Mouse (Mus musculus): Measurements from ENCODE around the gene Smyd5. TPM values are rescaled to one million over a fixed set of nuclear protein-coding genes. Genes with fewer than 3 reads are reported as not detected.

The Smyd5 gene
- 34.8 and 36.3 TPM in 2 replicates for polyA plus RNA-seq (2011; ENCODE audit: insufficient read length, low read depth, missing spikeins)

GRCm38 (mm10) chr6:85431842-85432431 lies at the start of gene Smyd5:
TSS of gene Smyd5 (plus strand) at chr6:85431989.
- Histone ChIP-seq H3K4me1 (ENCODE audit: control insufficient read depth, insufficient read depth, low read length) (peaks cover 9% of the 10 kb centered on the region), H3K4me3 (ENCODE audit: insufficient read depth, low read length) (peak within 1 kb of the TSS; percentile 90), H3K27ac (ENCODE audit: insufficient read depth, low read length) (no peak within 1 kb of the TSS)
- TF ChIP-seq POLR2A (IDR thresholded peaks at IDR 0.05; ENCODE audit: low read depth, low read length): peak; percentile 72
- TF ChIP-seq CTCF (IDR thresholded peaks at IDR 0.05; ENCODE audit: borderline replicate concordance, insufficient read depth, low read length): no peak

DNA sequence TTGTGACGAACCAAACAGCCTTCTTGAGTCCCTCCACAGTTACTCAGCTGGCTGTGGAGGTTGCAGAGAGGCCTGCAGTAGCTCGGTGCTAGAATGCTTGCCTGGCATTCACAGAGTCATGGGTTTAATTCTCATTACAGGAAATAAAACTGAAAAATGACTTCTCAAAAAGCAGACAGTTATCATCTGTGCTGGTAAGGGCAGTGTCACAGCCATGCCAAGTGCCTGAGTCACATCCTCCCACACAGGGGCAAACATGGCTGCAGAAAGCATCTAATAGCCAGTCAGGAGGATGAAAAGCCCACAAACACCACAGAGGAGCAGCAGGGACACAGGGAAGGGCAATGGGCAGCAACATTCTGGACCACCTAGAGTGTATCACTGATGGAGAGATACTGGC lies 49.0 kb upstream of the Smyd5 start:
- Histone ChIP-seq H3K4me1 (ENCODE audit: control insufficient read depth, insufficient read depth, low read length) (peaks cover 9% of the 10 kb centered on the region), H3K27ac (ENCODE audit: insufficient read depth, low read length) (peak overlapping the region; percentile 69), H3K4me3 (ENCODE audit: insufficient read depth, low read length) (no peak overlapping the region)
- TF ChIP-seq POLR2A (IDR thresholded peaks at IDR 0.05; ENCODE audit: low read depth, low read length) (no peak), CTCF (IDR thresholded peaks at IDR 0.05; ENCODE audit: borderline replicate concordance, insufficient read depth, low read length) (no peak)

DNA sequence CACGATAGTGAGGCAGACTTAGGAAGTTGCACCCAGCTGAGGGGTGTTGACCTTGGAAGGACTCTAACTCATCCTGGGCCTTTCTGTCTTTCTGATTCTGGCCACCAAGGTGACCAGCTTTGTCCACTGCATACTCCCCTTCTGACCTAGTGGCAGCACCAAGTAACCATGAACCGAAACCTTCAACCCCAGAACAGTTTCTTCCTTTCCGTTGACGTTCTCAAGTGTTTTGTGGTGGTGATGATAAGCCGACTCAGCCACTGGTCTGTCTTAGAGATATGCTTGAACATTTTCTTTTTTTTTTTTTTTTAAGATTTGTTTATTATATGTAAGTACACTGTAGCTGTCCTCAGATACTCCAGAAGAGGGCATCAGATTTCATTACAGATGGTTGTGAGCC lies 43.2 kb upstream of the Smyd5 start:
- Histone ChIP-seq H3K4me3 (ENCODE audit: insufficient read depth, low read length) (no peak overlapping the region), H3K4me1 (ENCODE audit: control insufficient read depth, insufficient read depth, low read length) (no peaks in the 10 kb centered on the region), H3K27ac (ENCODE audit: insufficient read depth, low read length) (no peak overlapping the region)
- no peak for TF ChIP-seq CTCF (IDR thresholded peaks at IDR 0.05; ENCODE audit: borderline replicate concordance, insufficient read depth, low read length)
- no peak for TF ChIP-seq POLR2A (IDR thresholded peaks at IDR 0.05; ENCODE audit: low read depth, low read length)

DNA sequence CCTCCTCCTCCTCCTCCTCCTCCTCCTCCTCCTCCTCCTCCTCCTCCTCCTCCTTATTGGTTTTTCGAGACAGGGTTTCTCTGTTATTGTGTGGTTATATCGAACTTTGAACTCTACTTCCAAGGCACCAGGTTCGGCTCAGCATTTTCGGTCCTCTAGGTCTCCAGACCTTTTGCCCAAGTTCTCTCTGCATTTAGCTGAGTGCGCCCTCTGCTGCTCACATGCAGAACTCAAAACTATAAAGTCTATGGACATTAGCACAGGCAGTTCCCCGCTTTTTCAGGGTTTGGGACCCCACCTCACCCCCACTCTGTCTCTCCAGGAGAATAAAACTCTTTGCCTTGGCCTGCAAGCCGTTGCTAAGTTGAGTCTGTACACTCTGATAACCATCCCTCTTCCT lies 40.0 kb upstream of the Smyd5 start:
- Histone ChIP-seq H3K4me3 (ENCODE audit: insufficient read depth, low read length) (no peak overlapping the region), H3K27ac (ENCODE audit: insufficient read depth, low read length) (no peak overlapping the region), H3K4me1 (ENCODE audit: control insufficient read depth, insufficient read depth, low read length) (no peaks in the 10 kb centered on the region)
- TF ChIP-seq POLR2A (IDR thresholded peaks at IDR 0.05; ENCODE audit: low read depth, low read length): no peak
- peak; percentile 64; the same call in 1 of the 2 replicates for TF ChIP-seq CTCF (IDR thresholded peaks at IDR 0.05; ENCODE audit: borderline replicate concordance, insufficient read depth, low read length)

DNA sequence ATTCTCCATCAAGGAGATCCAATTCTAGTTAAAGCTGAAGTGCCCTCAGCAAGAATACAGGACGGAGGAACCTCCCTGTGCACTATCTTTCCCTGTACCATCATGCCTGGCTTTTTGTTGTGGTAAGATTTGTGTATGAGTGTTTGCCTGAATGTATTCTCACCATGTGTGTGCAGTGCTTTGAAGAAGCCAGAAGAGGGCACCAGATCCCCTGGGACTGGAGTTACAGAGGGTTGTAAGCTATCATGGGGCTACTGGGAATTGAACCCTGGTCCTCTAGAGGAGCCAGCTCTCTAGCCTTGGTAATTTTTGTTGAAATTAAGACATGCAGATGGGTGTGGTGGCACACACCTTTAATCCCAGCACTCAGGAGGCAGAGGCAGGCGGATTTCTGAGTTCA lies 36.4 kb upstream of the Smyd5 start:
- H3K27ac ChIP-seq (ENCODE audit: insufficient read depth, low read length): no peak overlapping the region
- TF ChIP-seq POLR2A (IDR thresholded peaks at IDR 0.05; ENCODE audit: low read depth, low read length) (no peak), CTCF (IDR thresholded peaks at IDR 0.05; ENCODE audit: borderline replicate concordance, insufficient read depth, low read length) (no peak)
- no peak overlapping the region for H3K4me3 ChIP-seq (ENCODE audit: insufficient read depth, low read length)
- no peaks in the 10 kb centered on the region for H3K4me1 ChIP-seq (ENCODE audit: control insufficient read depth, insufficient read depth, low read length)

DNA sequence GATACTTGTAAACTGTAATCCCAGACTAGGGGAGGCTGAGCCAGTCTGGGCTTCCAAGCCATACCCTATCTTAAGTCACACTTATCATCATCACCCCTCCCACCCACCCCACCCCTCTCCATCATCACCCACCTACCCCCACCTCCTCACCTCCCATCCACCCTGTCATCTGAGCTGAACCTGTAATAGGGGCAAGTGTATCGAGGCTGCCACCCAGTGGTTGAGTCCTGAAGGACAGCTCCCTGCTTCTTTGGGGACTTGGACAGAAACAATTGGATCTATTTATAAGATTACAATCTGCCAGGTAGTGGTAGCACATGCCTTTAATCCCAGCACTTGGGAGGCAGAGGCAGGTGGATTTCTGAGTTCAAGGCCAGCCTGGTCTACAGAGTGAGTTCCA lies 34.6 kb upstream of the Smyd5 start:
- no peak overlapping the region for H3K4me3 ChIP-seq (ENCODE audit: insufficient read depth, low read length)
- no peaks in the 10 kb centered on the region for H3K4me1 ChIP-seq (ENCODE audit: control insufficient read depth, insufficient read depth, low read length)
- H3K27ac ChIP-seq (ENCODE audit: insufficient read depth, low read length): no peak overlapping the region
- TF ChIP-seq POLR2A (IDR thresholded peaks at IDR 0.05; ENCODE audit: low read depth, low read length) (no peak), CTCF (IDR thresholded peaks at IDR 0.05; ENCODE audit: borderline replicate concordance, insufficient read depth, low read length) (peak; percentile 60; the same call in 1 of the 2 replicates)

- TF ChIP-seq POLR2A (IDR thresholded peaks at IDR 0.05; ENCODE audit: low read depth, low read length) (no peak), CTCF (IDR thresholded peaks at IDR 0.05; ENCODE audit: borderline replicate concordance, insufficient read depth, low read length) (no peak)
- Histone ChIP-seq H3K4me1 (ENCODE audit: control insufficient read depth, insufficient read depth, low read length) (no peaks in the 10 kb centered on the region), H3K4me3 (ENCODE audit: insufficient read depth, low read length) (no peak overlapping the region), H3K27ac (ENCODE audit: insufficient read depth, low read length) (no peak overlapping the region)
Observed at GRCm38 (mm10) chr6:85399715-85400114, 32.1 kb upstream of the Smyd5 start.

DNA sequence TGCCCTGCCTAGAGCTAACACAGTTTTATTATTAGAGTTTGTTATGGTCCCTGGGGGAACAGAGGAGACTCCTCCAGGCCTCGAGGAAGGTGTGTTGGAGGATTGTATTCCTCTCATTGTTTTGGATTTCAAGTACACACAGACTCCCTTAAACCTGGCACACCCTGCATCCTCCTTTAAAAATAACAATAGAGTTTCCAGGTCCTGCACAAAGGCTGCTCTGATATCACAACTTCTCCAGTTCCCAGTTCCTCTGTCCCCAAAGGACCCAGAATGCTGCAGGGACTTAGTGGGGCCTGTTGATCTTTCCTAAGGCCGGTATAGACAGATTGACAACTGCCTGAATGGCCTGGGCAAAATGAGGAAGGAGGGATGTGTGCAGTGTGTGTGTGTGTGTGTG lies 29.2 kb upstream of the Smyd5 start:
- H3K4me3 ChIP-seq (ENCODE audit: insufficient read depth, low read length): no peak overlapping the region
- no peak for TF ChIP-seq CTCF (IDR thresholded peaks at IDR 0.05; ENCODE audit: borderline replicate concordance, insufficient read depth, low read length)
- no peak for TF ChIP-seq POLR2A (IDR thresholded peaks at IDR 0.05; ENCODE audit: low read depth, low read length)
- H3K4me1 ChIP-seq (ENCODE audit: control insufficient read depth, insufficient read depth, low read length): no peaks in the 10 kb centered on the region
- H3K27ac ChIP-seq (ENCODE audit: insufficient read depth, low read length): no peak overlapping the region

DNA sequence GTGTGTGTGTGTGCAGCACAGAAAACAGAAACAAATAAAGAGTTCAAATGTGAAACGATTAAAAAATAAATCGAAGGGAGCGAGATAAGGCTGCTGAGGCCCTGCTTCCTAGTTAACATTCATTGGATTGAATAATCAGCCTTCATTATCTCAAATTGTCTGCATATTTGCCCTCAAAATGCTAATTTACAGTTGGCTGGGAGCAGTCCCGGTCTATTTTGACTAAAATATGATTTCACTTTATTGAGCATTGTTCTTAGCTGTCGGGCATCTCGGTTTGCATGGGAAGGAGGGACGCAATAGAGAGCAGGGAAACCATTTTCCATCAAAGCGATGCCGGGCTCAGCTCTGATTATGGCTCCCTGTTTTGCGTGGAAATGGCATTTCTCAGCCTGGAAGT lies 28.8 kb upstream of the Smyd5 start:
- TF ChIP-seq CTCF (IDR thresholded peaks at IDR 0.05; ENCODE audit: borderline replicate concordance, insufficient read depth, low read length): no peak
- TF ChIP-seq POLR2A (IDR thresholded peaks at IDR 0.05; ENCODE audit: low read depth, low read length): no peak
- no peaks in the 10 kb centered on the region for H3K4me1 ChIP-seq (ENCODE audit: control insufficient read depth, insufficient read depth, low read length)
- no peak overlapping the region for H3K4me3 ChIP-seq (ENCODE audit: insufficient read depth, low read length)
- no peak overlapping the region for H3K27ac ChIP-seq (ENCODE audit: insufficient read depth, low read length)

- H3K4me3 ChIP-seq (ENCODE audit: insufficient read depth, low read length): no peak overlapping the region
Observed at GRCm38 (mm10) chr6:85409003-85409402, 22.8 kb upstream of the Smyd5 start.

More at GRCm38 (mm10) chr6:85409003-85409402, 22.8 kb upstream of the Smyd5 start:
- Histone ChIP-seq H3K4me1 (ENCODE audit: control insufficient read depth, insufficient read depth, low read length) (no peaks in the 10 kb centered on the region), H3K27ac (ENCODE audit: insufficient read depth, low read length) (no peak overlapping the region)
- TF ChIP-seq POLR2A (IDR thresholded peaks at IDR 0.05; ENCODE audit: low read depth, low read length) (no peak), CTCF (IDR thresholded peaks at IDR 0.05; ENCODE audit: borderline replicate concordance, insufficient read depth, low read length) (no peak)

All from embryonic fibroblast, embryonic 13.5 days (primary cell).